Mouse (Mus musculus) heart, adult 8-10 months (tissue): ENCODE measurements around the gene Tcf7l1. TPM values are rescaled to one million over a fixed set of nuclear protein-coding genes. Genes with fewer than 3 reads are reported as not detected.

Experiments
- DNase-seq: peaks from one replicate; pipeline ENCODE4 v3.0.0; 2022; ENCODE audit warnings: low spot score
- total RNA-seq, 4 experiments: library from RNA; stranded (reverse); gene quantifications; 2 replicates each; pipeline ENCODE4 v1.2.4; 2022

Gene Tcf7l1
- total RNA-seq, 4 experiments from 2014 or later = 6.8 to 9.2 (median 7.9) TPM

- no peak for DNase-seq
Observed at GRCm38 (mm10) chr6:72699467-72700126, 89.5 kb downstream of the Tcf7l1 start.

- no peak for DNase-seq
Observed at GRCm38 (mm10) chr6:72698559-72698958, 90.5 kb downstream of the Tcf7l1 start.

GRCm38 (mm10) chr6:72696601-72697335 lies 92.3 kb downstream of the Tcf7l1 start:
- DNase-seq = no peak

- no peak for DNase-seq
Observed at GRCm38 (mm10) chr6:72694791-72695204, 94.3 kb downstream of the Tcf7l1 start.

GRCm38 (mm10) chr6:72694047-72694790 lies 94.8 kb downstream of the Tcf7l1 start:
- no peak for DNase-seq

- no peak for DNase-seq
Observed at GRCm38 (mm10) chr6:72692469-72692868, 96.6 kb downstream of the Tcf7l1 start.

GRCm38 (mm10) chr6:72691549-72691948 lies 97.5 kb downstream of the Tcf7l1 start:
- no peak for DNase-seq

- DNase-seq = no peak
Observed at GRCm38 (mm10) chr6:72690595-72690994, 98.5 kb downstream of the Tcf7l1 start.

GRCm38 (mm10) chr6:72690001-72690400 lies 99.1 kb downstream of the Tcf7l1 start:
- no peak for DNase-seq

- no peak for DNase-seq
Observed at GRCm38 (mm10) chr6:72689046-72689445, 100.0 kb downstream of the Tcf7l1 start.

- no peak for DNase-seq
Observed at GRCm38 (mm10) chr6:72685165-72685564, 103.9 kb downstream of the Tcf7l1 start.

GRCm38 (mm10) chr6:72684260-72684805 lies 104.7 kb downstream of the Tcf7l1 start:
- no peak for DNase-seq

GRCm38 (mm10) chr6:72682238-72682637 lies 106.8 kb downstream of the Tcf7l1 start:
- DNase-seq = no peak

- no peak for DNase-seq
Observed at GRCm38 (mm10) chr6:72680936-72681335, 108.1 kb downstream of the Tcf7l1 start.

GRCm38 (mm10) chr6:72678631-72679030 lies 110.4 kb downstream of the Tcf7l1 start:
- no peak for DNase-seq

GRCm38 (mm10) chr6:72677510-72678220 lies 111.4 kb downstream of the Tcf7l1 start:
- no peak for DNase-seq

GRCm38 (mm10) chr6:72677079-72677478 lies 112.0 kb downstream of the Tcf7l1 start:
- DNase-seq = no peak

GRCm38 (mm10) chr6:72676376-72676775 lies 112.7 kb downstream of the Tcf7l1 start:
- no peak for DNase-seq

- no peak for DNase-seq
Observed at GRCm38 (mm10) chr6:72673751-72674150, 115.3 kb downstream of the Tcf7l1 start.

- peak; percentile 73 for DNase-seq
Observed at GRCm38 (mm10) chr6:72671129-72671528, 117.9 kb downstream of the Tcf7l1 start.

GRCm38 (mm10) chr6:72667021-72667420 lies 122.0 kb downstream of the Tcf7l1 start:
- DNase-seq = peak; percentile 78
